Mouse (Mus musculus): ENCODE results near the gene Slc25a39.

Gene Slc25a39

GRCm38 (mm10) chr11:102398007-102398825, 9.5 kb downstream of the Slc25a39 start:
- CTCF ChIA-PET, result no interaction called here

GRCm38 (mm10) chr11:102396671-102397141, 11.0 kb downstream of the Slc25a39 start:
- CTCF ChIA-PET, result no interaction called here

- CTCF ChIA-PET, result no interaction called here
Observed at GRCm38 (mm10) chr11:102396263-102396662, 11.5 kb downstream of the Slc25a39 start.

DNA sequence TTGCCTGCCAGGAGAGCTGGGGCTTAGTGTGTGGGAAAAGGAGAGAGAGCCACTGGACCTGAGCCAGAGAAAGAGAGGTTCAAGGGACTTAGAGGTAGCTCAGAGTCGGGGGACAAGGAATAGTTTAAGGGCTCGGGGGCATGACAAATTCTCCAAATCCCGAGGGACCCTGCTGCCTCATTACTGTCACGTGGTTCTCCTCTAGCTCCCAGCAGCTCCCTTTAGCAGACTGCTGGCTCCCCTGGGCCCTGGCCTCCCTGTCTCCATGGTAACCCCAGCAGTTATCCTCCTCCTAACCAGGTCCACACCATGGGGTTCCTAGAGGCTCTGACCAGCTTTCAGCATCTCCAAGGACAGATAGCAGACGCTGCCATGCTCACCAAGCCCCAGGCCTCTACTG, 12.5 kb downstream of the Slc25a39 start:
- CTCF ChIA-PET, result no interaction called here

DNA sequence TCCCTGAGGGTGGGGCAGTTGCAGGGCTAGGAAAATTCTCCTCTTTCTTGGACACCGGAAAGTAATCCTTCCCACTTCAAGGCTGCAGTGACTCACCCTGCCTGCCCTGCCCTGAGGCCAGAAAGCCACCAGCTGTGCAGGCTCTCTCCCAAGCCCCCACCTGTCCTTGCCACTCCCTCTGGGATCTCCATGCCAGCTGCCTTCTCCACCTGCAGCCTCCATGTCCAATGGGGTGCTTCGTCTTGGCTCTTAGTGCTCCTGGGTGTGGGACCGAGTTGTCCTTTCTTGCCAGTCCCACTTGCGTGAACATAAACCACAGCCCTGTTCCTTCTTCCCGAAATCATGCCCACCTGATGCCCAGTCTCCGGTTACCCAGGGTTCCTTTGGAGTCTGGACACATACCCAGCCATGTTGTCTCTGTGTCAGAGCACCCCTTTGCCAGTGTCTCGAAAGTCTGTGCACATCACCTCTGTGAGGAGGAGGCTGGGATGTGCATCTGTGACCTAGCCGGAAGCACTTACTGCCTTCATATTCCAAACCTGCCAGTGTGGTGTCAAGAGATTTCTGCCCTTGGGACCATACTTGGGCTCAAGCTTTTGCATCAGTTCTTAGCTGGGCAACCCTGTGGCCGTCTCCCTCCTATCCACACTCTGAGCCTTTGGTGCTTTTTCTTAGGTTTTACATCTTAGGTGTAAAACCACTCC, 13.2 kb downstream of the Slc25a39 start:
- CTCF ChIA-PET, result no interaction called here

DNA sequence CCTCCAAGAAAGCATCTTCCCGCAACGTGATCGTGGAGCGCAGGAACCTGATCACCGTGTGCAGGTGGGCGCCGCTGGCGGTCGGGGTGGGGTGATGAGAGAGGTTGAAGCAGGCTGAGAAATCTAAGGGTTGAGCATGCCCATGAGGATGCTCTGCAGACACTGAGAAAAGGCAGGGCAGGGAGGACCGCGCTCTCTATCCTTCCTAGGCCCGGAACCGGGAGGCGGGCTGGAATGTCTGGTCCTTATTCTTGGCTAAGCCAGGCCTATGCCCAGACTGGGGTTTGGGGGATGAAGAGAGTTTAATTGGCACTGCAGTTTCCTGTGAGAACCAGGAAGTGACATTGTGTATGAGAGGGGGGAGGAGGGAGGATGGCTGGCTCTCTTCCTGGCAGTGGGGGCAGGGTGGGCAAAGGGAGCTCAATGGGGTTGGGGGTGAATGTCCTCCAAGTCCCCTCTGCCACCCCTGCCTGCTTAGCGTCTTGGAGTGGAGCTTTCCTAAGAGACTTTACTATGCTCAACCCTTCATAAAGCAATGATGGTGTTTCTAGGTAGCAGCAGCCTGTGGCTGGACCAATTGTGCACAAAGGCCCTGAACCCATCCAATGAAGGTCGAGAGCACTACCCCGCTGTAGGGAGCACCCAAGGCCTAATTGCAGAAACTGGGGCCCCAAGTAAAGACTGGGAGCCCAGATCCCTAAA, 13.9 kb downstream of the Slc25a39 start:
- CTCF ChIA-PET, result no interaction called here

GRCm38 (mm10) chr11:102393238-102393634, 14.5 kb downstream of the Slc25a39 start, which contains the start of gene Rundc3a:
Gene Rundc3a (plus strand): TSS chr11:102393403.
- CTCF ChIA-PET, result no interaction called here

DNA sequence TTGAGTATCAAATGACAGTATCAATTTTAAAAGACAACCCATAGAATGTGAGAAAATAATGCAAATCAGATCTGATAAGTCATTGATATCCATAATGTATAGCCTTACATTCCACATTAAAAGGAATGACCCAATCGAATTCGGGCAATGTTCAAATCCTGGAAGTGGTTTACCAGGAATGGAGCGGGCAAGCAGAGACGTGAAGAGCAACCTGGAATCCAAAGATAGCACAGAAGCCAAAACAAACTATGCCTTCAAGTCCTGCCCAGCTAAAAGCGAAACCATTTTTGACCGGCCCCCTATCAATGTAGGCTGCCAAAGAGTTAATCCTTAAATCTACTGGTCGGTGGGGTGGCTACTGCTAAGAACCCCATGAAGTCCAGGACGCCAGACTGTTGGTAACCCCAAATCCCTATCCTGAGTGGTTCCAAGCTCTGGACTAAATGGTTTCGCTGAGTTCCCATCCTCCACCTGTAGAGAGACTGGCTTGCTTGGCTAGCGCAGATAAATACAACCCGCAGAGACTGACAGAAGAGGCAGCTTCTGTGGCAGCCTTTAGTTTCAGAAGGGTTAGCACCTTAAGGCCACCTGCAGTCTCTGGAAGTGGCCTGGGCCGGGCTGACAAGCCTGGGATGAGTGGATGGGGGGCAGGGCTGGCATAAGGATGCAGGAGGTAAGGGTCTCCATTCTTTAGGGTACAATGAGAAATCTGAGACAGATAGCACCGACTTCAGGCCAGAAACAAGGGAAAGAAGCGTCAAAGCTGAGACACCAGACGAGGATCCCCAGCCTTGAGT, 15.1 kb downstream of the Slc25a39 start:
- CTCF ChIA-PET, result no interaction called here

DNA sequence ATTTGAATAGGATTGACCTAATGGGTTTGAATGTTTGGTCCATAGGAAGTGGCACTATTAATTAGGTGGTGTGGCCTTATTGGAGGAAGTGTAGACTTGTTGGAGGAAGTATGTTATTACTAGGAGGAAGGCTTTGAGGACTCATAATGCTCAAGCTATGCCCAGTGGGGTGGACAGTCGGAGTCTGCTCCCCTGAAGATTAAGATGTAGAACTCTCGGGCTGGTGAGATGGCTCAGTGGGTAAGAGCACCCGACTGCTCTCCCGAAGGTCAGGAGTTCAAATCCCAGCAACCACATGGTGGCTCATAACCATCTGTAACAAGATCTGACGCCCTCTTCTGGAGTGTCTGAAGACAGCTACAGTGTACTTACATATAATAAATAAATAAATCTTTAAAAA, 18.3 kb downstream of the Slc25a39 start:
- CTCF ChIA-PET, result interaction anchor here (0.7 kb wide), 2 partner anchors 233 to 799 kb away, joined by 3 to 16 read pairs; partner anchors contain the start of gene Tmem101

DNA sequence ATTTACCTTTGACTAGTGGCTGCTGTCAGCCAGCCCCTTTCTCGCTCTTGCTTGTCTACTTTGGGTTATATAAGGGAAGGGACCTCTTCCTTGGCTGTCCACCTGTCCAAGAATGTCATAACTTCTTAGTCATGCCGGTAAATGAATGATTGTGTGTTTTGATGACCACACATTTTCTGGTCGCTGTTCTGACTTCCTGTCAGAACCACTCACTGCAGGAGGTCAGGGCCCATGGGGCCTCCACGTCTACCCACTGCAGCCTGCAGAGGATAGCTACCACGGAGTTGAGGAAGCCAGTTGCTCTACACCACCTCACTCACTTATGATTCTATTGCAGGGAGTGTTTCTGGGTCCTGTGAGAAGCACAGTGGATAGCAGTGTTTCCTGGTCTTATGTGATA, 21.6 kb downstream of the Slc25a39 start:
- CTCF ChIA-PET, result no interaction called here

- CTCF ChIA-PET, result no interaction called here
Observed at GRCm38 (mm10) chr11:102385075-102385474, 22.7 kb downstream of the Slc25a39 start.

- CTCF ChIA-PET, result interaction anchor here (0.7 kb wide), 1 partner anchor 171 kb away, joined by 5 read pairs; no protein-coding TSS in a partner anchor
Observed at GRCm38 (mm10) chr11:102384418-102384817, 23.3 kb downstream of the Slc25a39 start.

GRCm38 (mm10) chr11:102383365-102384136, 24.2 kb downstream of the Slc25a39 start:
- CTCF ChIA-PET, result no interaction called here

DNA sequence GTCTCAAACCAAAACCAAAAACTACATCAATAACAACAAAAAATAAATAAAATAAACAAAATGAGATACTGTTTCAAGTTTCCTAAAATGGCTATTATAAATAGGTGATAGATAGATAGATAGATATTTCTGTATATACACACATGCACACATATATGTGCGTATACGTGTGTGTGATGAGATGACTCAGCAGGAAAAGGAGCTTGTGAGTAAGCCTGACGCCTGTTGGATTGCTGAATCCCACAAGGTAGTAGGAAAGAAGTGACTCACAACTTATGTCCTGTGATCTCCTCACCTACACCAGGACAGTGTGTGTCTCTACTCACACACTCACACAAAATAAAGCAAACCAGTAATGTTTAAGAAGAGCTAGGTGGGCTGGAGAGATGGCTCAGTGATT, 25.0 kb downstream of the Slc25a39 start:
- CTCF ChIA-PET, result no interaction called here

DNA sequence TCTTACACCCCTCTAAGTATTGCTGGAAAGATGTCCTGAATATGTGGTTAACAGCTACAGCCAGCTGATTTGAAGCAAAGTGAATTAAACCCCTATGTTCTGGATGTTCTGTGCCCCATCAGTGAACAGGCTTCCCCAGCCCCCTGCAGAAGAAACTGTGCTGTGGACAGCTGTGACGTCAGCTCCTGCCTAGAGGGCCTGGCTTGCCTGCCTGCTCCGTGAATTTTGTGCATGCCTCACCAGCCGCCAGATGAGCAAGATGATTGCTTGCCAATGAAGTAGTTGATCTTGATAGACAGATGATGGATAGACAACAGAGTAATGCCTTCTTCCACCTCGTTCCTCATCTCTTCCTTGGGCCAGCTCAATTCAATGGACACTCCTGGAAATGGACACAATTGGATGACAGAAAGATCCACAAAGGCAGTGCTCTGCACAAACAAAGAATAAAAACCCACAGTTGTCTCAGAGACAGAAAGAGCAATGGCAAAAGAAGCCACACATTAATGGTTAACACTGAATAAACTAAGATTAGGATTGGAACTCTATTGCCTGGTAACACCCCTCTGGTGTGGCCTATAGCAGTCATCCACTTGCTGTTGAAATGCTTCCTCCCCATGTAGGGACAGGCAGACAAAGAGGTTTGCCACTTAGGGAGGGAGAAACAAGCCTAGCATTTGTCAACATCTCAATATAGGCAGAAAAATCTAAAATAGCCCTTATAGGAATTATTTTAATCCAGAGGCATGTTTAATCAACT, 26.2 kb downstream of the Slc25a39 start:
- CTCF ChIA-PET, result no interaction called here

GRCm38 (mm10) chr11:102380091-102380490, 27.7 kb downstream of the Slc25a39 start:
- CTCF ChIA-PET, result interaction anchor here (0.6 kb wide), 1 partner anchor 76 kb away, joined by 19 read pairs; no protein-coding TSS in a partner anchor

GRCm38 (mm10) chr11:102377186-102377585, 30.6 kb downstream of the Slc25a39 start:
- CTCF ChIA-PET, result interaction anchor here (0.7 kb wide), 1 partner anchor 296 kb away, joined by 3 read pairs; no protein-coding TSS in a partner anchor

DNA sequence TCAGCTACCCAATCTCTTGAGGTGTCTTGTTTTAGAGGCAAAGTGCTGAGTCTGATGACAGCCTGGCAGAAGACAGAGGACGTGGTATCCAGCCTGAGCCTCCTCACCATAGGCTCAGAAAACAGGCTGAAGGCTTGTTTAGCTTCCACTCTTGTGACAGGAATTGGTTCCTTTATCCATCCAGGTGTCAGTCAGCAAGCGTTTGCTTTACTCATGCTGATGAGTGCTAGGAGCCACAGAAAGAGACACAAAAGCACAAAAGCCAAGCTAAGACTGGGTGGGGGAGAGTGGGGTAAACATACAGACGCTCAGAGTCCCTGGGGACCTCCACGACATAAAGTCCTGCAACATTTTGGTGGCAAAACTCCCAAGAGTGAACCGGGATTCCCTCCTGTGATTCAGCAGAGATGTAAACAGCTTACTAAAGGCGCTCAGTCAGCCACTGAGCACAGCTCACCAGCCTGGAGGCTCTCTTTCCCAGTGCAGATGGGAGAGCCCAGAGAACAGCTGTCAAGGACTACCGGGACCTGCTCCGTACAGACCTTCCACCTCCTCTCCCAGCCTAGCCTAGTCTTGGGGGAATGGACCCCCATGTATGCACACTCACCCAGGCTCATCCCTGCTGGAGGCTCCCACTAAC, 31.4 kb downstream of the Slc25a39 start:
- CTCF ChIA-PET, result interaction anchor here (0.7 kb wide), 1 partner anchor 297 kb away, joined by 3 read pairs; no protein-coding TSS in a partner anchor
